Mouse (Mus musculus) adrenal gland, adult 18-20 months (tissue): ENCODE results near the gene Mcoln1. TPM values are rescaled to one million over a fixed set of nuclear protein-coding genes. Genes with fewer than 3 reads are reported as not detected.
A peak's percentile ranks its signal among the peaks of the same experiment; 100 is the strongest.

ENCODE experiments used
- DNase-seq, 2 experiments: peaks; one replicate each; pipeline ENCODE4 v3.0.0; 2021 to 2022; ENCODE audit warnings: low spot score in 2 of 2
- long read RNA-seq, 2 experiments: library from polyadenylated mRNA; stranded (forward); transcript quantifications; one replicate each; pipeline ENCODE4 v2.0.0; 2021
- total RNA-seq, 2 experiments: library from RNA; stranded (reverse); gene quantifications; 1 replicate in 1 of 2; 2 replicates in 1 of 2; pipeline ENCODE4 v1.2.3; 2021

Mcoln1 gene
- 10 to 100 TPM; 40.9 to 42.8 TPM for total RNA-seq
- long read RNA-seq, experiment 1, transcript Mcoln1-201 (14 exons, 2,065 nt): major isoform, 37 of 52 reads
- long read RNA-seq, experiment 1, partial matches to known transcripts: 8 of 52 reads
- long read RNA-seq, experiment 1, other reads (novel, unspliced or antisense): 7 of 52 reads
- long read RNA-seq, experiment 2, transcript Mcoln1-201 (14 exons, 2,065 nt): major isoform, 43 of 68 reads
- long read RNA-seq, experiment 2, partial matches to known transcripts: 22 of 68 reads
- long read RNA-seq, experiment 2, other reads (novel, unspliced or antisense): 3 of 68 reads

DNA sequence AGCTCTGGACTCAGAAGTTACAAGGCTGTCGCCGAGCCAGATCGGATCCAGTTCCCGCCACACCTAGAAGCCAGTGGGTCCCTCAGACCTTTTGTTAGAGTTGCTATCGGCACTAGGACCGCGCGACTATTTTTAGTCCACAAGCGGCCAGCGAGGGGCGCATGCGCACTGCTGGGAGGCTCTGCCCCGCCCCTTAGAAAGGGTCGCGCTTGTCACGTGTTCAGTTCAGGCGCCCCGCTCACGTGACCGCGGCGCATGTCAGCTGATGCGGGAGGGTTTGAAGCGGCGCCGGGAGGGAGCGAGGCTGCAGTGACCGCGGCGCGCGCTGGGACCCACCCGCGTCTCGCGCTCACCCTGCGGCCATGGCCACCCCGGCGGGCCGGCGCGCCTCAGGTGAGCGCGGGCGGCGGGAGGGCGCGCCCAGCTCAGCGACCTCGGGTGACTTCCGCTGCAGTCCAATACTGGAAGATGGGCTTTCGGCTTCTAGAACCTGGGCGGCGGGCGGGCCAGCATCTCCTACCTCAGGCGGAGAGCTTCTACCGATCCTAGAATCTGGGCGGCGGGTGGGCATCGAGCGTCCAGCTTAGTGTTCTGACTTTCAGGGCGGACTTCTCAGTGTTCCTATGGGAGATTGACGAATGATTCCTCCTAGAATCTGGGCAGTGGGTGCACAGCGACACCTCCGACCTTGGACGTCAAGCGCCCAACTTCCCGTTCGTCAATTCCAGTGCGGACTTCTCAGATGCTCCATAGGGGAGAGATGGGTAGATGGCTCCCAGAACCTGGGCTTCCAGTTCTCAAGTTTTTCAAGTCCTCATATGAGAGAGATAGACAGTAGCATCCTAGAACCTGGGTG is at the start of gene Mcoln1:
Mcoln1 (plus strand) TSS at position 223 of the 856 bp plus-strand sequence.
- peak; percentile 97 to 98 for DNase-seq

DNA sequence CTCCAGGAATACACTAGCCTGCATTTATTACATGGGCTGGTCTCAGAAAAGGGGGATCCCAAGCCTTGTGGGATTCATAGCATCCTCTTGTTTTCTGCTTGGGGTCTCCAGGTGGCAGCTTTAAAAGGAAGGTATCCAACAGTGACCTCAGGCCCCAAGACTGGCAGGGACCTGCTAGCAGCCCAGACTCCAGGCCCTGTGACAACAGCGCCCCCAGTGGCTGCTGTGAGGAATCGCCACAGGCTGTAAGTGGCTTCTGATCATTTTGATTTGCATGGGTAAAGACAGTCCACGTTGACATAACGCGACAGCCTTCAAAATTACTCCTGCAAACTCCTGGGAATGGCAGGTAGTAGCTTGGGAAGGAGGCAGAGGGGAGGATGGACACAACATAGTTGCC is 49.6 kb upstream of the Mcoln1 start:
- DNase-seq: peak; percentile 61 to 69

DNA sequence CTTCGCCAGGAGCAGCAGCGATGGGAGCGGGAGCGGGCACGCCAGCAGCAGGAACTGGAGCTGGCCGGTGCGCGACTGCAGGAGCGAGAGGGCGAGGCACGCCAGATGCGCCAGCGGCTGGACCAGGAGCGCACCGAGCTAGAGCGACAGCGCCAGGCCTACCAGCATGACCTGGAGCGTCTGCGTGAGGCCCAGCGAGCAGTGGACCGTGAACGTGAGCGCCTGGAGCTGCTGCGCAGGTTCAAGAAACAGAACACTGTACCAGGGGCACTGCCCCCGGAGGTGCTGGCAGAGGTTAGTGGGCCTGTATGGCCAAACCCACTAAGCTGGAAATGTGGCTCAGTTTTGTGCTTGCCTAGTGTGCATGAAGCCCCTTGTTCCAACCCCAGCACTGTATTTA is 48.3 kb upstream of the Mcoln1 start:
- DNase-seq: no peak

DNA sequence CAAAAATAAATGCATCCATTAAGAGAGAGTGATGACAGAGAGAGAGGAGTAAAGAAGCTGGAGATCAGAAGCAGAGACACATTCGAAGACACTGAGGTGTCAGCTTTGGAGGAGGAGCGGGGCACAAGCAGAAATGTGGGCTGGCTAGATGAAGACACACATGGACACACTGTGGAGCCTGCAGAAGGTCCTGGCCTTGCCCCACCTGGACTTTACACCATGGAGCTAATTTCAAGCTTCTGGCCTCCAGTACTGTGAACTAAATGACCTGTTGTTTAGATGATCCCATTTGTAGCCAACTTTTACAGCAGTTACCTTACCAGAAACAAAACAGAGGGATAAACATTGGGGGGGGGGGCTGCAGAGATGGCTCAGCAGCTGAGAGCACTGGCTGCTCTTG is 37.0 kb upstream of the Mcoln1 start:
- DNase-seq: no peak

DNA sequence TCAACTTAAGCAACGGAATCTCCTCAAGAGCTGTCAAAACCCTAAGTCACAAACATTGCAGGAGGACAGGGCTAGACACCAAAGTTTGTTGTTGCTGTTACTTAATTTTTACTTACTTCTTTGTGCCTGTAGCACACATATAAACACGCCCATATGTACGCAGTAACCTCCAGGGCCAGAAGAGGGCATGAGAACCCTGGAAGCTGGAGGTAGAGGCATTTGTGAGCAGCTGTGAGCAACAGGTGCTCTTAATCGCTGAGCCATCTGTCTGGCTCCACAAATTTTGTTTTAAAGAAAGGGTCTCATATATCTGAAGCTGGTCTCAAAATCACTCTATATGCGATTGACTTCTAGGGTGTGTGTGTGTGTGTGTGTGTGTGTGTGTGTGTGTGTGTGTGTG is 35.9 kb upstream of the Mcoln1 start:
- DNase-seq: no peak

DNA sequence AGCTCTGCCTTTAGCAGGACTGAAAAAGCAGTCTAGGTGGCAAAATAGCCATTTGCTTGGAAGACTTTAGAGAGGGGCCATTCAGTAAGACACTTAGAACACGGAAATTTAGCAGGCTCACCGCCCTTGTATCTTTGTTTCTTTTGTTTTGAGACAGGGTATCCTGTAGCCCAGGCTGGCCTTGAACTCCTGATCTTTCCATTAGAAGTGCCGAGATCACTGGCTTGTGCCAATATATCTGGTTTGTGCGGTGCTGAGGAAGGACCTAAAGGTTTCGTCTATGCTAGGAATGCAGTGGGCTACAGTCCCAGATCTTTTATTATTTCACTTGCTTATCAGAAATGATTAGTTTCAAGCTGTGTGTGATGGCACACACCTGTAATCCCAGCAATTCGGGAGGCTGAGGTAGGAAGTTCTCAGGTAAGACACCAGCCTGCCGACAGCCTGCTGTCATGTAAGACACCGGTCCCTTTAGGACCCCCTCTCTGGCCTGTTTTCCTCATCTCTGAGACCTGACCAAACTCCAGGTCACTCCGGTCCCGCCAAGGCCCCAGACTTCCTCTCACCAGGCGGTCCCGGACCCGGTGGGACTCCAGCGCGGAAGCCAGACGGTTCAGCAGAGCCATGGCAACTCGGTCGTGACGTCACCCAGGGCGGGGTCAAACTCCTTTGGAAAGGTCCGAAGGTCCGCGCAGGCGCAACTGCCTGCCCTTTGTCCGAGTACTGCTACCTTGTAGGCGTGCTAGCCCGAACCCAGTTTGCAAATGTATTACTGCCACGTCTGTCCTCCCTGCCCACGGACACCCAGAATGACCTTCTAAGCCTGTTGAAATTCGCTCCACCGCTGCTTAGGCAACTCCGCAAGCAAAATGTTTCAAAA is 33.0 kb upstream of the Mcoln1 start, which contains the start of gene Pex11g:
Pex11g (minus strand) TSS at position 675 of the 880 bp plus-strand sequence.
- DNase-seq: peak; percentile 99

DNA sequence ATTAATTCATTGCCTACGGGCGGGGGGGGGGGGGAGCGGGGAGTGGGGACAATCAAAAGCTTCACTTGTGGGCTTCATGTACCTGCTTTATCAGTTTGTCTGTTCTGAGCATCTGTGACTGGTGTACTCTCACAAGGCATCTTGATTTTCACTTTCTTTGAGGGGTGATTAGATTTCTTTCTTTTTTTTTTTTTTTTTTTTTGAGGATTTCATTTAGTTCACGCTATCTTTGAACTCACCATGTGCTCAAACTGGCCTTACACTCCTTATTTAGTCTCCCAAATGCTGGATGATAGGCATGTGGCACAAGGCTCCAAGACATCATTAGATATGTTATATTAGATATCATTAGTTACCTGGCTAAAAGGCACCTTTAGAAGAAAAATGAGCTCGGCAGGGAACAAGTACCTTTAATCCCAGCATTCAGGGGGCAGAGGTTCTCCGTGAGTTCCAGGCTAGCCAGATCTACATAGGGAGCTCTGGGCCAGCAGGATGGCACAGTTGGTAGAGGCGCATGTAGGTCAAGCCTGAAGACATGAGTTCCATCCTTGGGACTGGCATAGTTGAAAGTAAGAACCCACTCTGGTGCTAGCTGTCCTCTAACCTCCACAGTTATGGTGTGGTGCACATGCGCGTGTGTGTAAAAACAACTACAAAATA is 32.2 kb upstream of the Mcoln1 start:
- DNase-seq: no peak

DNA sequence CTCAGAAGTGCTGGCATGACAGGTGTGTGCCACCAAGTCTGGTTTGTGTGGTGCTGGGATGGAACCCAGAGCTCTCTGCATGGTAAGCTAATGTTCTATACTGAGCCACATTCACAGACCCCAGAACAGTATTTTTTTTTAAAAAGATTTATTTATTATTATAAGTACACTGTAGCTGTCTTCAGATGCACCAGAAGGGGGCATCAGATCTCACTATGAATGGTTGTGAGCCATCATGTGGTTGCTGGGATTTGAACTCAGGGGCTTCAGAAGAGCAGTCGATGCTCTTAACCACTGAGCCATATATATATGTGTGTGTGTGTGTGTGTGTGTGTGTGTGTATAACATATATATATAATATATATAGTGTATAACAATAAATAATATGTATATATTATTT is 31.4 kb upstream of the Mcoln1 start:
- DNase-seq: no peak

DNA sequence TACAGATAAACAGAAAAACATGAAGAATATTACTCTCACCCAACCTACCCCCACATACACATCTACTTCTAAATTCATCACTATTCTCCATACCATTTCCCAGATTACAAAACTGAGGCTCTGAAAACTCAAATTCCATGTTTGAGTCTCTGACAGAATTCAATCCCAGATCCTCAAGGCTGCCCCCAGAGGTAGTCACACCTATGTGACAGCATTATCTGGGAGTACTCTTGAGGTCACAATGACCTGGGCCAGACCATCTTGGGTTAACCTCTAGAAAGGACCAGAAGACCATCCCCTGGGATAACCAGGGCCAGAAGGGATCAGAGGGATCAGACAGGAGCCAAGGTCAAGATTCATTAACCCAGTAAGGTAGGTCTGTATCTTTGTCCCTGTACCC is 29.7 kb upstream of the Mcoln1 start, which contains the start of gene Tex45:
Tex45 (plus strand) TSS at position 301 of the 400 bp plus-strand sequence.
- no peak for DNase-seq

DNA sequence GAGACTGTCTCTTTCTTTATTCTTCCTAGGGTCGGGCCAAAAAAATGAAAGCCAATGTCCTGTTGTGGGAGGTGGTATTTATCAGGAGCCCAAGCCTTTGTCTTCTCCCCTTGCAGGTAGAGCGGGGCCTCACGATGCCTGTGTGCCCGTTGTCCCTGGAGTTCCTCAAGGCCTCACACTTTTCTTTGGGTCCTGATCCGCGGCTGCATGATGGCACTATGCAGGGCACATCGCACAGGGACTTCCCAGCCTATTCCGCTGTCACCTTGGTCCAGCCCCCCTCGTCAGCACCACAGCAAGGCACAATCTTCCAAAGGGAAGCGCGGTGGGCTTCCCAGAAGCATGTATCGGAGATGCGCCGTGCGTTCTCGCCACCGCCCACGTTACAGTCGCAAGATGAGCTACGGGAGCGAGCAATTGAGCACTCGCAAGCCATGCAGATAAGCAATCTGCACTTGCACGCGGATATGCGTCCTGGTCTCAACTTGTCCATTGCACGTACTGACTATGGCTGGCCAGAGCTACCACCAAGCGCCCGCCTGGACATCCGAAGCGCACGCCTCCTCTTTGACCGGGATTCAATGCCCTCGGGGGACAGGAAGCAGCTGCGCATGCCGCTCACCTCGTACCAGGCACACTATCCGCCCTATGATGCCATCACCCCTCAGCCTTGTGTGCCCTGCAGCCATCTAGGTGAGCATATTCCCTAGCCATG is 24.4 kb upstream of the Mcoln1 start:
- DNase-seq: no peak

DNA sequence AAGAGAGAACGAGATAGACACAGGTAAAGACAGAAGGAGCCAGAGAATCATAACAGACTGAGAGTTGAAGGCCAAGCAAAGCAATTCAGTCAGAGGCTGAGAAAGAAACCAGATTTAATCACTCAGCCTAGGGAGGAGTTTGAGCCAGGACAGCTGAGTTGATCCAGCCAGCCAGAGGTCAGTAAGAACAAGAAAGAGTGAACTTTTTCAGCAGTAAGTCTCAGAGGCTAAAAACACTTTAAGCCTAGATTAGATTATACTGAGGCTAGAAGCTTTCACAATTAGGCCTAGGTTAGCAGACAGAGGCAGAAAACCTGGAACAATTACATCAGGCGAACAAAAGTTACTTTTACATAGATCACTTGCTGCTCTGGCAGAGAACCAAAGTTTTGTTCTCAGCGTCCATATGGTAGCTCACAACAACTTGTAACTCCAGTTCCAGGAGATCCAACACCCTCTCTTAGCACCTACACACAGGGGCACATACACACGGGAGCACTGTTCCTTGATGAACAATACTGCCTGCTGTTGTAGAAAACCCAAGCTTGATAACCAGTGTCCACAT is 20.0 kb upstream of the Mcoln1 start:
- DNase-seq: no peak

DNA sequence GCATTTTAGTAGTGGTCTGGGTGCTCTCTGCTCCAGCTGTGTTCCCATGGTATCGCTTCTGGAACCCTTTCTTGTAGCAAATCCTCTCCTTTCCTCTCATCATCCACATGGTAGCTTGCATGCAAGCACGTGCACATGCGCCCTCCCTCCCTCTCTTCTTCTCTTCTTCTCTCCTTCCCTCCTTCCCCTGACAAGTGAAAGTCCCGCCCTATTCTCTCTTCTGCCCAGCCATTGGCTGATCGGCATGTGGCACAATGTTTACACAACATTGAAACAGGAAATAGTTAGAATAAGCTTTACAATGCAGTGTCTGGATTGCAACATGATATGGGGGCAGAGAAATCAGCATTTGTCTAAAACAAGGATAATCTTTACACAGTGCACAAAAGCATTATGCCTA is 18.7 kb upstream of the Mcoln1 start:
- DNase-seq: no peak

DNA sequence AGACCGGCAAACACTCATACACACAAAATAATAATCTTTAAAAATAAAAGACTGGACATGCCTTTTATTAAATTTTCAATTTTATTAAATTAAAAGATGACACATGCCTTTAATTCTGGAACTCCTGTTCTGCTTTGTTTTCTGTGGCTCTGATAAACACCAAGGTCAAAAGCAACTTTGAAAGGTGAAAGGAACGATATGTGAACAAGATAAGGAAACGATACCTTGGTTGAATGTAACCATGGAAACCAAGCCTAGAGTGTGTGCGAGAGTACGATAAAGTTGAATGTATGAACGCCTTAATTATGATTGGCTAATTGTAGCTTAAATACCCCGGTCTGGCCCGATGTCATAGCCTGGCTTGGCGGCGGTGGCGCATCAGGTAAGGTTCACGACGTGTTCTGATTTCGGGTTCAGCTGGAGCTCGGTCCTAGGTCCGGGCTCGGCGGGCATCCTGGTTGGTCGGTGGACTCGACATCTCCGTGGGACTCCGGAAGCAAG is 18.0 kb upstream of the Mcoln1 start:
- no peak for DNase-seq

DNA sequence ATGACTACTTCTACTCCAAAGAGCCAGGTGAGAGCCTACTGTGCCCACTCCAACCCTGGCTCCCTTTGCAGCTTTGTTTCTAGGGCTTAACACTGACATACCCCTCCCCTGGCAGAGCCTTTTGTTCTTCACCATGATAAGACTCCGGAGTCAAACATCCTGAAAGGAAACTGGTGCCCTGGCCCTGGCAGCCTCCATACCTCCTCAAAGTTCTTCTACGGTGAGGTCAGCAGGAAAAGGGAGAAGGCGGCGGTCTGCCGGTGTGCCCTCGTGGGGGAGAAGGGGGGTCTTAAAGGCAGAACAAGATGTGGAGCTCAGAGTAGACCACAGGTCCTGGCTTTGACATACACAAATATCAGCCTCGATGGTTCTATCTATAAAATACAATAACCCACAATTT is 16.7 kb upstream of the Mcoln1 start:
- no peak for DNase-seq

DNA sequence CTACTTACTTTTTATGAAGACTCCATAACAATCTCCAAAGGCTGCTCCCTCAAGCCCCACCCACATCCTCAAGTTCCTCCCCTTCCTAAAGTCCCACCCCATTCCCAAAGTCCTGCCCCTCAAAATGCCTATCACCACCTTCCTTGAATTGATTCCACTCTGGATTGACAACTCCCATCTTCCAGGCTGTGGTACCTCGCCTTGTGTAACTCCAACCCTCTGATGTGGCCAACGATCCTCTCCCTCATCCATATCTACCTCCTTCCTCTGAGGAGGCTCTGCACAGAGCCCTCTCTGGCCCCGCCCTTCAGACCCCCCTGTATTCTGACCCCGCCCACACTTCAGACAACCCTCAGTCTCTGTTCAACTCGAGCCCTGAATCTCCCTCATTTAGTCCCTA is 15.1 kb upstream of the Mcoln1 start:
- no peak for DNase-seq

DNA sequence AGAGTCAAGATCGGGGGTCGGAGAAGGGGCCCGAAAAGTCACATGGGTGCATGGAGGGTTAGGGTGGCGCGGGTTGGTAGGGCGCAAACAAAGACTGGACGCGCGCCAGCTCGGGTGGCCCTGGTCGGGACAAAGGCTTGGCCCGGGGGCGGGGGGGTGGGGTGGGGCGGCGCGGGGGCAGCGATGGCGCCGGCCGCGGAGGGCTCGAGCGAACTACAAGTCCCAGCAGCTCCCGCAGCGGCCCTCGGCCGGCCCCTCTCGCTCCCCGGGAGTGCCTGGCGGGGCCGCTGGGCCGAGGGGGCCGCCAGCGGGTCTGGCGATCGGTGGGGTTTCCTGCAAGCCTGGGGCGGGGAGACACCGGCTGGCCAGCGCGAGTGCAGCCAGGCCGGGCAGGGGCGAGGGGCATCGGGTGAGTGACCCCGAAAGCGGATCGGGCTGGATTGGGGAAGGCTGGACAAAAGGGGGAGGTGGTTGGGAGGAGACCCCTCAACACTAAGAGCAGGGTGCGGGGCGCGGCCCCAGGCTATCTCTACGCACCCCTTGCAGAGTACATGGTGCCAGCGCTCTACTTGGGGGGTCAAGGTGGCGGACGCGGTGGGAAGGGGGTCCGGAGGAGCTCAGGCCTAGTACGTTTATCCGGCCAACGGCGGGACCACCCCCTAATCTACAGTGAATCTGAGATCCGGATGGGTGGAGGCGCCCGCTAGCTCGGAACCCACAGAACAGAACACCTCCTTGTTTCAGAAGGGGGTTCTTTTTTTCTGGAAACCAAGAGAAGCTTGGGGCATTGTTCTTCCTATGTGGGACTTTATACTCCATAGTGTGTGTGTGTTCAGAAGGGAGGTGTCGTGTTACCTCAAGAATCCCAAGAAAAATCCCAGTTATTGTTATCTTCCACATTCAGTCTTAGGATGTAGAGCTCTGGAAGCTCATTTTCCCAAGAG is 7.1 kb upstream of the Mcoln1 start, which contains the start of gene Zfp358:
Zfp358 (plus strand) TSS at position 238 of the 944 bp plus-strand sequence.
- peak; percentile 67 to 72 for DNase-seq

DNA sequence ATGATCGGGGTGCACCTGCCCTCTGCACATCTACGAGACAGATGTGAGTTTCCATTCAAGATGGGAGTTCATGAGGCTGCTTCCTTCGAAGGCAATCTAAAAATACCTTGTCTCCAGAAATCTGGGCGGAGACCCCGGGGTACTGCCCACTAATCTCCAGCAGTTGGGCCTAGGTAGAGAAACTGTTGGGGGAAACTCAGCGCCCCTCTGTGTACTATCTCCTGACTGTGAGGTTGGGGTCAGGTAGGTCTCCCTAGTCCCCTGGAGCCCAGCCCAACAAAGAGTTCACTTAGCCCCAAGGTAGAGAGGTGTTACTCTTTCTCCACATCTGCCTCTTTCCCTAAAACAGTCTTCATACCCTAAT is 6.4 kb upstream of the Mcoln1 start:
- DNase-seq: no peak
